Mouse (Mus musculus): Measurements from ENCODE around the gene Cdk1. TPM values are rescaled to one million over a fixed set of nuclear protein-coding genes. Genes with fewer than 3 reads are reported as not detected.

Gene Cdk1
- total and polyA plus RNA-seq, 2 experiments from 2014 or later, result 28.1 to 59.6 TPM

DNA sequence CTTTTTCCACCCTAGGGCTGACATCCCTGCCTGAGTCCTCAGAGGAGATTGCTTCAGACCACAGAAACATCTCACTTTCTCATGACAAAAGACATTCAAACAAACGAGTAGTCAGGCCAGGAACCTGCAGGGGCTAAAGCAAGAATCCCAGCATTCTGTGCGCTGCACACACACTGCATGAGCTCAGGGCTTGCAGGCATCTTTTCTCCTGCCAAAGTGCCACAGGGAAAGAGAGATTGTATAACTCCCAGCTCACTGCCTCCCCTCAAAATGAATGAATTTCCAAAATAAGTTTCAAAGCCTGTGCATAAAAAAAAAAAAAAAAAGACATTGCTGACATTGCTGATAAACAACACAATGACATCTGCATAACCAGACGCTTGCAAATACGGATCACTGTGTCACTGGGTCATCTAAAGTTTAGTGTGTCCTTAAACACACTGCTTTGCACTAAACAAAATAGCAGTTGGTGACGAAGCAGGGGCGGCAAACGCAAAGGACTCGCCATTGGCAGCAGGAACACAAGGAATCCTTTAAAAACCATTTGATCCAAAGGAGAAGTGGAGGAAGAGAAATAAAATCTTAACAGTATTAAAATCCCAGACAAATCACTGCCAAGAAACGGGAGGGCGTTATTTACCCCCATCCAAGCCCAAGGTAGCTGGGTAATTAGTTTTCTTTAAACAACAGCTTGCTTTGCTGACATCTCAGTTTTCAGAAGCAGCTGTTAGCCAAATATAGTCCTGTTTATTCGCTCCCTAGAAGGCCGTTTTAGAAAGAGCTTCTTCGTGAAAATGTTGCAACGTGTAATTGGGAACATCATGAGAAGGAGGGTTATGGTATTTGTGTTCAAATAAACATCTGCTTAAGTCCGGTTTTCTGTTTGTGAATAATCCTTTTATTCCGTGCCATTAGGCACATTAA lies 18.2 kb downstream of the Cdk1 start:
- no peaks in the 10 kb centered on the region for H3K9me3 ChIP-seq (ENCODE audit: low read length)
- no peak overlapping the region for H3K4me2 ChIP-seq (ENCODE audit: low read depth, low read length)
- ATAC-seq (peak; percentile 32; the same call in 1 of the 2 replicates), DNase-seq (ENCODE audit: low spot score) (peak; percentile 40)
- H3K36me3 ChIP-seq (ENCODE audit: insufficient read depth, low read length), result no peaks in the 10 kb centered on the region; the same call in 1 of the 2 replicates
- no peak overlapping the region for H3K4me3 ChIP-seq (ENCODE audit: low read length)
- H3K9ac ChIP-seq (replicated peaks; ENCODE audit: low read length), result no peak overlapping the region
- H3K4me1 ChIP-seq (ENCODE audit: insufficient read depth, low read length), result 0 out of 2 replicates have a peak, but pooled peaks cover 3% of the 10 kb centered on the region
- H3K27ac ChIP-seq, result peak overlapping the region; percentile 56; the same call in 1 of the 2 replicates
- no peaks in the 10 kb centered on the region for H3K27me3 ChIP-seq (ENCODE audit: insufficient read depth, low read length)
- WGBS, result 47% methylated on average over 16 of the region's 16 CpGs
- no peak for TF ChIP-seq CTCF (IDR thresholded peaks at IDR 0.05; ENCODE audit: low read depth)

DNA sequence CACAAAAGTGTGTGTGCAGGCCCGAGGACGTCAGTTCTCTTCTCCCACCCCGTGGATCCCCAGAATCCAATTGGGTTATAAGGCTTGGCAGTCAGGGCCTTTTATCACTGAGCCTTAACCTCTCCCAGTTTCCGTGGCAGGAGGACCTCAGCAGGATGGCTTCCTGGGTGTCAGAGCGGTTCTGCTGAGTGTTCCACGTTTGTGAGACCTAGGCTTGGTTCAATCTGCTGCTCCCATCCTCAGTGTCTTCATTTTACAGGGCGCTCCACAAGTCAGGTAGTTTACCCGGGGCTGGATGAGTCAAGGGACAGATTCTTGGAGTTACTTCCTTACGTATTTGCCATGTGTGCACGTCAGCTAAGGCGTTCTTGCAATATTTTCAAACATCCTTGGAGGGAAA lies 19.5 kb downstream of the Cdk1 start:
- H3K9ac ChIP-seq (replicated peaks; ENCODE audit: low read length), result no peak overlapping the region
- DNase-seq (ENCODE audit: low spot score) (no peak), ATAC-seq (no peak)
- H3K9me3 ChIP-seq (ENCODE audit: low read length), result no peaks in the 10 kb centered on the region
- no peak overlapping the region for H3K4me3 ChIP-seq (ENCODE audit: low read length)
- no peak for TF ChIP-seq CTCF (IDR thresholded peaks at IDR 0.05; ENCODE audit: low read depth)
- 0 out of 2 replicates have a peak, but pooled peaks cover 3% of the 10 kb centered on the region for H3K4me1 ChIP-seq (ENCODE audit: insufficient read depth, low read length)
- no peak overlapping the region for H3K27ac ChIP-seq
- WGBS, result 90% methylated on average over 11 of the region's 11 CpGs
- no peak overlapping the region for H3K4me2 ChIP-seq (ENCODE audit: low read depth, low read length)
- H3K36me3 ChIP-seq (ENCODE audit: insufficient read depth, low read length), result no peaks in the 10 kb centered on the region; the same call in 1 of the 2 replicates
- no peaks in the 10 kb centered on the region for H3K27me3 ChIP-seq (ENCODE audit: insufficient read depth, low read length)

DNA sequence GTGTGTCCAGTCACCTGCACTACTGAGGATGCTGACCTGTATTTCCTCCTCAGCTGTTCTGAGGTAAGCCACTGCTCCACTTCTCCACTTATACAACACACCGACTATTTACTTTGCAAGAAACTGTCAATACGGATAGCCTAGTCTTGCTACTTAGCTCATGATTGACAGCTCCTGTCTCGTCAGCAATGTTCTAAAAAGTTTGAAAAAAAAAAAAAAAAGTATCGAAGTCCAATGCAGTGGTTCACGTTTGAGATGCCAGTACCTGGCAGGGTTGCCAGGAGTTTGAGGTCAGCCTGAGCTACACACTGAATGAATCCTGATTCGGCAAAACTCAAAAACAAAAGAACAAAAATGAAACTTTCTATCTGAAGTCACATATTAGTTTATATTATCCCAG lies 21.5 kb downstream of the Cdk1 start:
- no peak for ATAC-seq
- no peak for TF ChIP-seq CTCF (IDR thresholded peaks at IDR 0.05; ENCODE audit: low read depth)
- no peaks in the 10 kb centered on the region for H3K27me3 ChIP-seq (ENCODE audit: insufficient read depth, low read length)
- H3K27ac ChIP-seq, result no peak overlapping the region
- no peak overlapping the region for H3K4me2 ChIP-seq (ENCODE audit: low read depth, low read length)
- WGBS, result 86% methylated on average over 6 of the region's 6 CpGs
- no peaks in the 10 kb centered on the region; the same call in 1 of the 2 replicates for H3K36me3 ChIP-seq (ENCODE audit: insufficient read depth, low read length)
- H3K4me1 ChIP-seq (ENCODE audit: insufficient read depth, low read length), result peaks cover 7% of the 10 kb centered on the region; the same call in 1 of the 2 replicates
- H3K9ac ChIP-seq (replicated peaks; ENCODE audit: low read length), result no peak overlapping the region
- no peaks in the 10 kb centered on the region for H3K9me3 ChIP-seq (ENCODE audit: low read length)
- no peak overlapping the region for H3K4me3 ChIP-seq (ENCODE audit: low read length)
- DNase-seq (ENCODE audit: low spot score), result no peak

DNA sequence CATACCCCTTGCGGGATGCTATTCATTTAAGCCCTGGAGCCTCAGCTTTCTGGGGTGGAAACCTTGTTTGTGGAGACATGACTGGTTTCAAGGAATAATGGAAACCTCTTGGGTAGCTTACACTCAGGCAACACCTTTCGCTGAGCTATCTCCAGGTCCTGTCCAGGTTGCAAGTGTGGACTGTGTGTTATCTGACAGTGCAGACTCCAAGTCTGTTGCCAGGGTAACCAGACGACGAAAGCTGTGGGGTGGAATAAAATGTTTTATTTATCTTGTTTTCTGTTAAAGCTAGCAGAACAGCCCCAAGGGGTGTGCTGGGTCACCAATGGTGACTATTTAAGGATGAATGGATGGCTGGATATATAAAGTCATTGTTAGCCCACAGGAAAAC lies 24.1 kb downstream of the Cdk1 start:
- H3K36me3 ChIP-seq (ENCODE audit: insufficient read depth, low read length), result no peaks in the 10 kb centered on the region
- DNase-seq (ENCODE audit: low spot score), result peak; percentile 43
- peaks cover 4% of the 10 kb centered on the region; the same call in 1 of the 2 replicates for H3K4me1 ChIP-seq (ENCODE audit: insufficient read depth, low read length)
- H3K27ac ChIP-seq, result no peak overlapping the region
- no peak overlapping the region for H3K4me2 ChIP-seq (ENCODE audit: low read depth, low read length)
- H3K9ac ChIP-seq (replicated peaks; ENCODE audit: low read length), result no peak overlapping the region
- H3K9me3 ChIP-seq (ENCODE audit: low read length), result no peaks in the 10 kb centered on the region
- H3K27me3 ChIP-seq (ENCODE audit: insufficient read depth, low read length), result no peaks in the 10 kb centered on the region
- ATAC-seq, result no peak
- no peak for TF ChIP-seq CTCF (IDR thresholded peaks at IDR 0.05; ENCODE audit: low read depth)
- no peak overlapping the region for H3K4me3 ChIP-seq (ENCODE audit: low read length)
- 58% methylated on average over 4 of the region's 4 CpGs for WGBS

DNA sequence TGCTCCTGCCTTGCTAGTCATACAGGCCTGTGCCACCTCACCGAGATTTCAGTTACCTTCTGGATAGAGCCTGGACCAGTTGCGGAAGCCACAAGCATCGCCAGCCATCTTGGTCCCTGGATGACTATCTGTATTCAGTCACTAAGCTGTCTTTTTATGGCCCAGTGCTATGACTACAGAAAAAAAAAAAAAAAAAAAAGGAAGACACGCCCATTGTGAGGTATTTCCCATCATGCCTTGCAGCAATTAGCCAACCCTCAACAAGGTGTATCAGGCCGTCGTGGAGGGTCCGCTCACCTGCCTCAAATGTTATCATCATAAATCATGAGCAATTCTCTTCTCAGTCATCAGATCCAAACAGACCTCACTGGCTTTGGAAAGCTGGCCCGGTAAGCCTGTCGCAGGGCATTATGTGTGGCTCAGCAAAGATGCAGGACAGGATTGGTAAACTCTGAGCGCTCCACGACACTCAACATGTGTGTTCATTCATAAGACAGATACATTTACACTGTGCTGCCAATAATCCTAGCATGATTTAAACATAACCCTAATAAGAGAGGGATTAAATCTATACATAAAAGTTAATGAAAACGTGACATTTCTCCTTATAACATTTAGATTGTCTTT lies 24.6 kb downstream of the Cdk1 start:
- H3K27me3 ChIP-seq (ENCODE audit: insufficient read depth, low read length), result no peaks in the 10 kb centered on the region
- H3K36me3 ChIP-seq (ENCODE audit: insufficient read depth, low read length), result no peaks in the 10 kb centered on the region
- H3K4me1 ChIP-seq (ENCODE audit: insufficient read depth, low read length), result peaks cover 4% of the 10 kb centered on the region; the same call in 1 of the 2 replicates
- H3K9ac ChIP-seq (replicated peaks; ENCODE audit: low read length), result no peak overlapping the region
- H3K4me2 ChIP-seq (ENCODE audit: low read depth, low read length), result no peak overlapping the region
- WGBS, result 82% methylated on average over 12 of the region's 12 CpGs
- DNase-seq (ENCODE audit: low spot score) (no peak), ATAC-seq (no peak)
- no peak overlapping the region for H3K27ac ChIP-seq
- no peaks in the 10 kb centered on the region for H3K9me3 ChIP-seq (ENCODE audit: low read length)
- no peak overlapping the region for H3K4me3 ChIP-seq (ENCODE audit: low read length)
- no peak for TF ChIP-seq CTCF (IDR thresholded peaks at IDR 0.05; ENCODE audit: low read depth)

DNA sequence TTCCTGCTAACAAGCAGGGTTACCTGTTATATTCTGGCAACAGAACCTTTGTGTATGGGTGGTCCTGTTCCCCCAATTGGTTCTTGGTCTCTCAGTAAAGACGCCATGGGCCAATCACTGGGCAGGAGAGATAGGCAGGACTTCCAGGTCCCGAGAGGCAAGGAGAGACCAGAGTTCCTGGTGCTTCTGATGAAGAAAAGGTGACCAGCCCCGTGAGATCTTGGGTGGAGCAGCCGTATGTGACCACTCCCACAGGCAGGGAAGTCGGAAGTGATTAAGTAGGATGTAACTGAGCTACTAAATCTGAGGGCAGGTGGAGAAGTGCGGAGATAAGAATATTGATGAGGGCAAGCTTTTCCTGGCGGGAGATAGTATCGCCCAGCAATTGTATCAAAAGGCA lies 25.4 kb downstream of the Cdk1 start:
- peaks cover 4% of the 10 kb centered on the region; the same call in 1 of the 2 replicates for H3K4me1 ChIP-seq (ENCODE audit: insufficient read depth, low read length)
- no peaks in the 10 kb centered on the region for H3K9me3 ChIP-seq (ENCODE audit: low read length)
- H3K4me2 ChIP-seq (ENCODE audit: low read depth, low read length), result no peak overlapping the region
- DNase-seq (ENCODE audit: low spot score) (no peak), ATAC-seq (no peak)
- no peak overlapping the region for H3K9ac ChIP-seq (replicated peaks; ENCODE audit: low read length)
- WGBS, result 76% methylated on average over 8 of the region's 8 CpGs
- TF ChIP-seq CTCF (IDR thresholded peaks at IDR 0.05; ENCODE audit: low read depth), result no peak
- no peaks in the 10 kb centered on the region for H3K36me3 ChIP-seq (ENCODE audit: insufficient read depth, low read length)
- no peak overlapping the region for H3K27ac ChIP-seq
- H3K27me3 ChIP-seq (ENCODE audit: insufficient read depth, low read length), result no peaks in the 10 kb centered on the region
- no peak overlapping the region for H3K4me3 ChIP-seq (ENCODE audit: low read length)

All from hindbrain, postnatal 0 days (tissue).